Mouse (Mus musculus) heart, adult 8-10 months (tissue): ENCODE results near the gene Ctsh. TPM values are rescaled to one million over a fixed set of nuclear protein-coding genes. Genes with fewer than 3 reads are reported as not detected.
A peak's percentile ranks its signal among the peaks of the same experiment; 100 is the strongest.

Experiments
- DNase-seq: peaks from one replicate; pipeline ENCODE4 v3.0.0; 2022; ENCODE audit warnings: low spot score
- total RNA-seq, 4 experiments: library from RNA; stranded (reverse); gene quantifications; 2 replicates each; pipeline ENCODE4 v1.2.4; 2022

Gene Ctsh
- total RNA-seq, 4 experiments from 2014 or later = 43.8 to 66.2 (median 55.1) TPM

- no peak for DNase-seq
Observed at GRCm38 (mm10) chr9:90113151-90113550, 59.2 kb downstream of the Ctsh start.

DNA sequence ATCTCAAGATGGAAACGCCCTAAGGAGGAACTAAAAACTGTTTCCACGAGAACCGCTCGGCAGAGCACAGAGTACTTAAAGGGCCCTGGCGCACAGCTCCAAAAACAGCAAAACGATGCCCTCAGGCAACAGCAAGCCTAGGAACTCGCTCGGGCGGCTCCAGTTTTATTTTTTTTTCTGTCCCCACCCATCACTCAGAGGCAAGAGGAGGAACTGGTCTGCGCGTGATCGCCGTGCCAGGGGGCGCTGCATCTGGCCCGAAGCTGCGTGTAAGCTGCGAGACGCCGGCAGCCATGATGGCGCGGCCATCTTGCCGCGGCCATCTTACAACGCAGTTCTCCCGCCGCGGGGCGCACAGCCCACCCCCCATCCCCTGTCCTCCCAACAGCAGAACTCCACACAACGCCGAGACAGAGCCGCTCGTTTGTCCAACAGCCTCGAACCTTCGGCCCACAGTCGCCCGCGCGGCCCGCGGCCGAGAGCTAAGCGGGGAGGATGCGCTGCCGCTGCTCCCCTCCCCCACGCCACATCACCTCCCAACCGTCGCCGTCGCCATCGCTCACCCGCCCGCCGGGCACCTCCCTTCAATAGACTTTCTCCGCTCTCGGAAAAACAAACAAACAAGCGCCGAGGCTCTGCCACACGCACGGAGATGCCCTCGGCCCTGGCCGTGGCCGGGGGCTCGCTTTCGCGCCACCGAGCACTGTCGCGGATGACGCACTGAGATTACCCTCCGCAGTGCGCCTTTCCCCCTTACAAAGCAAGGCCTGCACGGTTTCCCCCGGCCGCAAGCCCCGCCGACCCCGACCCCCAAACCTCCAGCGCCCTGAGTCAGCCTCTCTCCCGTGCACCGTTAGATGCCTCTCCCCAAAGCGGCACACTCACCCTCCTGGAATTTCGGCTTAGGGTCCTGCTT is 60.0 kb downstream of the Ctsh start:
- peak; percentile 89 for DNase-seq

DNA sequence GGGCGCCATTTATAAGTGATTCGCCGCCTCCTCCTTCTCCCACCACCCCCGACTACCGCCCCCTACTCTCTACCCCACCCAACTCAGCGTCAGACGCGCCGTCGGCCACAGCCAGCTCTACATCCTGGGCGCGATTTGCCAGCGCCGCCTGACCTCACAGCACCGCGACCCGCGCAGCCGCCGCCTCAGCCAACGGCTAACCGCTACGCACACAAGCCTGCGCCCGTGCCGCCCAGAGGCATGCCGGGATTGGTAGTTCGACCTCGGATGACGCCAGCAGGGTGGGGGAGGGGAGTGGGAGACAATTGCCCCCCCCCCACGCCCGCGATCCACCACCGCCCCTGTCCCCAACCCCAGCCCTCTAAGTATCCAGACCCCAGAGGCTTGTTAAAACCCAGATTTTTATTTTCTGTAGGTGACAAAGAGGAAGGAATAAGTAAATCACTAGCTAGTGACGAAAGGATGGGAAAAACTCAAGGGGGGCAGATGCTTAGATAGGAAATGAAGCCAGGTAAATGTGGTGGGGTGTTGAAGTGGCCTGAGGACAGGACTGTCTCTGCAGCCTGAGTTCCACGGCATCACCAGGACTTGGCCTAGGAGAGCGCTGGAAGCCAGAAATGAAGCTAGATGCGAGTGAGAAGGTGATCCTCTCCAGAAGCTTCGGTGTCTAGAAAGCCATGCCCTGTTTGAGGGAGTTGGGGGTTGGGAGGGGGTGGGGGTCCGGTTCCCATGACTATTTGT is 60.8 kb downstream of the Ctsh start, which contains the start of gene Morf4l1:
Gene Morf4l1 (minus strand): TSS at position 208 of the 741 bp plus-strand sequence.
- DNase-seq = peak; percentile 95

GRCm38 (mm10) chr9:90115308-90115700 is 61.4 kb downstream of the Ctsh start:
- DNase-seq = no peak

- DNase-seq = no peak
Observed at GRCm38 (mm10) chr9:90117234-90117633, 63.3 kb downstream of the Ctsh start.

DNA sequence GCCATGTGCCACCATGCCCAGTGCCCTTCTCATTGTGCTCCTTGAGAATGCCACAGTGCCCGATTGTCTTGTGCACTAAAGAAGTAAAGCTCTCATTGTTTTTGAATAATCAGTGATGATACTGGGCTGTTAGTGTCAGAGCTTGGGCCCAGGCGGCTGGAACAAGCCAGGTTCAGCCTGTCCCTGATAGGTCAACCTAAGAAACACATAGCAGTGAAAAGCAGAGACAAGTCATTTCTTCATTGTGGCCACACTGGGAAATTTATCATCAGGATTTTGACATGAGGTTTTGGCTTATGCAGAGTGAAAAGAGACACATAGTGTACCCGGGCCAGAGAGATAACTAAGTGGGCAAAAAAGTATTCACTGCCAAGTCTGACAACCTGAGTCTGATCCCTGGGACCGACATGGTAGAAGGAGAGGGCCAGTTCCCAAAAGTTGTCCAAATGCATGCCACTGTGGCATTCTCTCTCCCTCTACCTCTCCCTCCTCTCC is 68.3 kb downstream of the Ctsh start:
- DNase-seq = no peak

GRCm38 (mm10) chr9:90124156-90124872 is 70.4 kb downstream of the Ctsh start:
- no peak for DNase-seq

DNA sequence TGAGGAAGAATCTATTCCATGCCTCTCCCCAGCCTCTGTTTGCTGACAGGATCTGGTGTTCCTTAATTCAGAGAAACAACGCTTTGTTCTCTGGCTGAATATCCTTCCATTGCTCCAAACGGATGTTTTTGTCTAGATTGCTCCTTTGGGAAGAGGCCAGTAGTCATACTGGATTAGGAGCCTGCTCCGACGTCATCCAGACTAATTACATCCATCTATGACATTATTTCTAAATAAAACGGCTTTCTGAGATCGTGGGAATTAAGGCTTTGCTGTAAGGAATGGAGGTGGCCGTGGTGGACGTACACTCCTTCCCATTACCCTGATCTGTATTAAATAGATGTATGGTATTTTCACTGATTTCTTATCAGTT is 70.9 kb downstream of the Ctsh start:
- peak; percentile 63 for DNase-seq

Other genes starting within 250 kb of the Ctsh start
- gene Rasgrf1, start 144.2 kb upstream of the Ctsh start, total RNA-seq = under 1 TPM; 0.11 to 0.31 (median 0.16) TPM
- gene Morf4l1, start 60.6 kb downstream of the Ctsh start, total RNA-seq = 100 to 1,000 TPM; 219 to 244 (median 237) TPM
- gene Adamts7, start 108.9 kb downstream of the Ctsh start, total RNA-seq = 10 to 100 TPM; 11.2 to 18.0 (median 12.8) TPM
- gene Tbc1d2b, start 216.7 kb downstream of the Ctsh start, total RNA-seq = 10 to 100 TPM in 1 of 4 experiments, 1 to 10 TPM in 3; 8.7 to 10.3 (median 9.4) TPM